Mouse (Mus musculus) G1E (cell line): ENCODE measurements around the gene Tcta. TPM values are rescaled to one million over a fixed set of nuclear protein-coding genes. Genes with fewer than 3 reads are reported as not detected.

ENCODE experiments used
- ATAC-seq: 2 replicates; pipeline ENCODE4 v1.8.0; 2016; ENCODE audit warnings: mild to moderate bottlenecking; ENCODE audit not compliant: insufficient number of reproducible peaks, poor library complexity, low FRiP score, severe bottlenecking; ENCODE audit errors: extremely low read depth
- DNase-seq: peaks from one replicate; pipeline ENCODE4 v3.0.0; 2012; ENCODE audit warnings: low spot score
- H3K27me3 ChIP-seq: 2 replicates; pipeline ENCODE4 v1.6.1; 2012; ENCODE audit warnings: mild to moderate bottlenecking, low read length, inconsistent platforms; ENCODE audit not compliant: insufficient read depth
- H3K36me3 ChIP-seq: replicated peaks from 2 replicates; pipeline ENCODE3; 2012; ENCODE audit warnings: mild to moderate bottlenecking, inconsistent platforms
- H3K4me1 ChIP-seq: 2 replicates; pipeline ENCODE4 v1.6.1; 2012; ENCODE audit warnings: low read depth, low read length, inconsistent platforms, mixed read lengths; ENCODE audit not compliant: insufficient read depth
- H3K4me3 ChIP-seq: 2 replicates; pipeline ENCODE4 v1.5.1; 2012; ENCODE audit warnings: low read depth, mild to moderate bottlenecking, inconsistent platforms, low read length, moderate library complexity, mixed read lengths
- H3K9me3 ChIP-seq: replicated peaks from 2 replicates; pipeline ENCODE4 v1.6.1; 2012; ENCODE audit warnings: inconsistent platforms
- CTCF ChIP-seq: IDR thresholded peaks from 2 replicates; pipeline ENCODE4 v1.5.1; 2012; ENCODE audit warnings: low read depth, low read length, inconsistent platforms, mixed read lengths
- GATA1 ChIP-seq: IDR thresholded peaks from 2 replicates; pipeline ENCODE4 v1.6.1; 2012; ENCODE audit warnings: borderline replicate concordance, low read length, inconsistent platforms, mixed read lengths
- GATA2 ChIP-seq: IDR thresholded peaks from 2 replicates; pipeline ENCODE4 v1.6.1; 2012; ENCODE audit warnings: low read depth, low read length, inconsistent platforms, borderline replicate concordance
- POLR2AphosphoS5 ChIP-seq: IDR thresholded peaks from 2 replicates; pipeline ENCODE4 v1.6.1; 2012; ENCODE audit warnings: low read depth, low read length, inconsistent platforms; ENCODE audit not compliant: insufficient replicate concordance
- TAL1 ChIP-seq: conservative IDR thresholded peaks from 2 replicates; pipeline ENCODE4 v1.6.1; 2012; ENCODE audit warnings: low read depth, low read length, inconsistent platforms, mixed read lengths
- polyA plus RNA-seq: library from polyadenylated mRNA; stranded (reverse); fragments of >175 nt; gene quantifications from 2 replicates; pipeline ENCODE4 v1.2.3, GENCODE M21; 2012
- total RNA-seq, 2 experiments: library from RNA; stranded (forward) in 1 of 2; stranded (reverse) in 1 of 2; fragments of 200-1000 nt in 1 of 2; fragments of >200 nt in 1 of 2; fragmentation: Nextera tagmentation in 1 of 2; gene quantifications; 2 replicates each; pipeline ENCODE4 v1.2.3; 2014 to 2017

Gene Tcta
- total RNA-seq (2014; fragmentation: Nextera tagmentation) = 24.2 TPM in 2 replicates
- 11.9 and 14.6 TPM in 2 replicates for total RNA-seq (2017)
- 1.5 and 3.6 TPM in 2 replicates for polyA plus RNA-seq

DNA sequence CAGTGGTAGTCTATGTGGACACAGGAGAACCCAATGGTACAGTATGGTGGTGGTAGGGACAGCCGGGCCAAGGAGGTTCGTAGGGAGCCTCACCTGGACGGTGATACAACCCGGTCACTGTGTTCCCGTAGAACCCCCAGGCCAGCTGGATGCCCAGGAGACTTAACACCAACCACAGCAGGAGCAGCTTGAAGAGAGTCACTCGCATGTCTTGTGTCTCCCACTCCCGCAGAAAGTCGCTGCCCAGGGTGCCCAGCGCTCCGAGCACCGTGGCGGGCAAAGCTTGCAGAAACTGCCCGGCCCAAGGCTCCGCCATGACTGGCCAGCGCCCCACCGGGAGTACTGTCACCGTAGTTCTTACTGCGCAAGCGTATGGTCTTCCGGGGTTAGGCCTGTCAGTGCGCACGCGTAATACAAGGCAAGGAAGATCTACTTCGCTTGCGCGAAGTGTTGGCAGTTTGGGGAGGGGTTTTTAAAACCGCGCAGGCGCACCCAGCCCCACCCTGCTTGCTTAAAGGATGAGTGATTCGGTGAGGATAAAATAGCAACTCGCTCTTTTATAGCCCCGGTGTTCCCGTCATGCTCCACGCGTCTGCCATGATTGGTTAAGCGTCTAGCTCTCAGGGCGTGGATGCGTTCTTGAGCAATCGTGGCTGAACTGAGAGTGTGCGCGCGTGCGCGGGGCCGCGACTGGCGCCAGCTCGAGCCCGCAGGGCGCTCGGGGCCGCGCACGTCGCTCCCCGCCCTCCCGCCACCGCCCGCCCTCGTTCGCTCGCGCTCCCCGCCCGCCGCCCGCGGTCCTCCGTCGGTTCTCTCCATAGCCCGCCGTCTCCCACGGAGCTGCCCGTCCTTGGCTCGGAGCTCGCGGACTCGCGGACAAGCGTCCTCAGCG lies at the start of gene Tcta, which contains the start of gene Rhoa:
Tcta (minus strand) TSS at position 532 of the 892 bp plus-strand sequence.
Rhoa (plus strand) TSS at position 501 of the 892 bp plus-strand sequence.
- Histone ChIP-seq H3K4me1 (peaks cover 29% of the 10 kb centered on the region), H3K9me3 (no peaks in the 10 kb centered on the region), H3K4me3 (peak within 1 kb of the TSS; percentile 73), H3K27me3 (no peaks in the 10 kb centered on the region), H3K36me3 (peaks cover 42% of the 10 kb centered on the region)
- ATAC-seq (peak; percentile 93), DNase-seq (peak; percentile 97)
- TF ChIP-seq GATA1 = no peak
- TF ChIP-seq POLR2AphosphoS5 = peak; percentile 92

GRCm38 (mm10) chr9:108349727-108350126 lies 43.8 kb upstream of the Tcta start:
- TF ChIP-seq TAL1 (peak; percentile 29; the same call in 1 of the 2 replicates), CTCF (no peak)
- Histone ChIP-seq H3K4me1 (peaks cover 34% of the 10 kb centered on the region), H3K36me3 (peaks cover 56% of the 10 kb centered on the region), H3K27me3 (no peaks in the 10 kb centered on the region), H3K9me3 (0 out of 2 replicates have a peak, but pooled peaks cover 2% of the 10 kb centered on the region), H3K4me3 (no peak overlapping the region; the same call in 1 of the 2 replicates)
- ATAC-seq = peak; percentile 25; the same call in 1 of the 2 replicates
- DNase-seq = no peak

GRCm38 (mm10) chr9:108348290-108348680 lies 42.3 kb upstream of the Tcta start:
- Histone ChIP-seq H3K4me3 (peak overlapping the region; percentile 96), H3K36me3 (peaks cover 42% of the 10 kb centered on the region), H3K27me3 (no peaks in the 10 kb centered on the region), H3K9me3 (0 out of 2 replicates have a peak, but pooled peaks cover 2% of the 10 kb centered on the region), H3K4me1 (peaks cover 48% of the 10 kb centered on the region)
- no peak for ATAC-seq
- DNase-seq = no peak
- TF ChIP-seq GATA1 (no peak), CTCF (no peak), TAL1 (no peak), GATA2 (no peak), POLR2AphosphoS5 (no peak)

DNA sequence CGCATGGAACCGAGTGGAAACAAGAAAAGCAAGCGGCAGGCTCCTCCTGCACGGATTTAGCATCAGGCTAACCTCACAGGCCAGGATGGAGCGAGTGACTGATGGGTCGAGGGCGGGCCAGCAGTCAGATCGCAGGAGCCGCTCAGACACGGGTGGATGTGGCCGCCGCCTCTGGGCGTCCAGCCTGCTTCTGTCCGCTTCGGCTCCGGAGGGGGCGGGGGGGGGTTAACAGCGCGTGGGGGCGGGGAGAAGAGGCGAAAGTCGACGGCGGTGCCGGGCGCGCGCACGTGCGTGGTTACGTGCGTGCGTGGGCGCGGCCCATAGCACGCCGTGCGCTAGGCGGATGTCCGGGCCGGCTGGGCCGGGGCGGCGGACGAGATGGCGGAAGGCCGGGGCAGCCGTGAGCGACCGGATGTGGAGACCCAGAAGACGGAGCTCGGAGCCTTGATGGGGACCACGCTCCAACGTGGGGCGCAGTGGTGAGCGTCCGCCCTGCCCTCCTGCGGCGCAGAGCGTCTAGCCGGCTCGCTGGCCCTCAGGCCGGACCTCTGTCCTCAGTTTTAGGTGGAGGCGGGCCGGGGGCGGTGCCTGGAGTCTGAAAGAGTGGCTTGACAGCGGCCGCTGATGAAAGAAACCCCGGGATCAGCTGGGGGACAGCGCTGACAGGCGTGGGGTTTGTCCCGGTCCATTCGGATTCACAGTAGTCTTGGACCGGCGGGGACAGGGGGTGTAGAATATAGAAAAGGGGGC lies 41.8 kb upstream of the Tcta start, which contains the start of gene Usp4:
Usp4 (plus strand) TSS at position 314 of the 750 bp plus-strand sequence.
- peak within 1 kb of the TSS; percentile 96 for H3K4me3 ChIP-seq
- TF ChIP-seq CTCF (no peak), GATA2 (no peak), TAL1 (no peak), GATA1 (no peak), POLR2AphosphoS5 (no peak)
- peaks cover 36% of the 10 kb centered on the region for H3K36me3 ChIP-seq
- H3K4me1 ChIP-seq = peaks cover 54% of the 10 kb centered on the region
- H3K27me3 ChIP-seq = no peaks in the 10 kb centered on the region
- ATAC-seq = peak; percentile 52
- peak; percentile 89 for DNase-seq
- 0 out of 2 replicates have a peak, but pooled peaks cover 2% of the 10 kb centered on the region for H3K9me3 ChIP-seq

- Histone ChIP-seq H3K9me3 (0 out of 2 replicates have a peak, but pooled peaks cover 2% of the 10 kb centered on the region), H3K27me3 (no peaks in the 10 kb centered on the region), H3K4me1 (peaks cover 61% of the 10 kb centered on the region), H3K4me3 (peak overlapping the region; percentile 96), H3K36me3 (peaks cover 29% of the 10 kb centered on the region)
- ATAC-seq (no peak), DNase-seq (no peak)
- TF ChIP-seq GATA1 = no peak
- no peak for TF ChIP-seq POLR2AphosphoS5
Observed at GRCm38 (mm10) chr9:108347024-108347423, 41.1 kb upstream of the Tcta start.

DNA sequence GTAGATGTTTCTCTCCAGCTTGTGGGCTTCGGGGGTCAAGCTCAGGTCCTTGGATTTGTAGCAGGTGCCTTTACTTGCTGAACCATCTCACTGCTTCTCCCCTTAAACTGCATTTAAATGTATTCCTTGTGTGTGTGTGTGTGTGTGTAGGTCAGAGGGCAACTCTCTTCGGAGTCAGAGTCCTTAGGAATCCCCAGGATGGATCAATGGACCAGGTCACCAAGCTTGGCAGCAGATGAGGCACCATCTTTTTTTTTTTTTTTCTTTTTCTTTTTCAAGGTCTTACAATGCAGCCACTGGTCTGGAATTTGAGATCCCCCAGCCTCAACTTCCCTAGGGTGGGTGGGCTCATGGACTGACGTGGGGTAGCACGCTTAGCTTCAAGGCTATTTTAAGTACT lies 38.5 kb upstream of the Tcta start:
- ATAC-seq = no peak
- H3K9me3 ChIP-seq = no peaks in the 10 kb centered on the region
- no peaks in the 10 kb centered on the region for H3K27me3 ChIP-seq
- DNase-seq = no peak
- TF ChIP-seq POLR2AphosphoS5 = no peak
- TF ChIP-seq GATA1 = no peak
- no peak for TF ChIP-seq TAL1
- TF ChIP-seq GATA2 = no peak
- no peak for TF ChIP-seq CTCF
- H3K4me1 ChIP-seq = peaks cover 69% of the 10 kb centered on the region
- H3K4me3 ChIP-seq = no peak overlapping the region
- peaks cover 26% of the 10 kb centered on the region for H3K36me3 ChIP-seq
